Comparison of ENCODE assay signal across 11 mouse cellular contexts in genomic region chr4:97193176-97193575, GRCm38 (mm10). TPM values are rescaled to one million over a fixed set of nuclear protein-coding genes. Genes with fewer than 3 reads are reported as not detected.
DNase-seq lines count a peak whose midpoint lies in the region; ATAC-seq and TF ChIP-seq lines count a peak whose summit lies in the region.
"Had no signal": no experiment of that assay in that cellular context is flagged by ENCODE, and none has a peak within 500 bp of the region (broad histone marks: within the 10 kb centered on the region; RNA-seq: fewer than 3 reads in every experiment).

No protein-coding gene starts in this region.

- no peak overlapping the region for H3K9ac ChIP-seq in forebrain, embryonic 14.5 days (ENCODE audit: low read length)
- H3K9ac ChIP-seq in lung, postnatal 0 days (replicated peaks; ENCODE audit: low read depth), result no peak overlapping the region
- H3K9ac ChIP-seq: liver, embryonic 15.5 days had no signal

- peak; percentile 17 for DNase-seq in gastrocnemius, postnatal 25 days
- no peak for DNase-seq in gastrocnemius, postnatal 10 days
- DNase-seq in ZHBTc4 (ENCODE audit: low read depth, low spot score), result peak; percentile 2
- peak; percentile 84 for DNase-seq in forebrain, embryonic 14.5 days (ENCODE audit: low spot score)
- peak; percentile 46 for DNase-seq in lung, postnatal 0 days (ENCODE audit: low spot score)
- no peak for DNase-seq in B cell, adult 2 months
- DNase-seq in kidney, postnatal 25 days, result no peak
- DNase-seq in right cerebral cortex, adult 18-20 months, result no peak
- DNase-seq: heart, postnatal 4 days; right cerebral cortex, postnatal 14 days had no signal

- H3K4me2 ChIP-seq in forebrain, embryonic 14.5 days (ENCODE audit: low read length), result no peak overlapping the region
- no peak overlapping the region for H3K4me2 ChIP-seq in lung, postnatal 0 days (replicated peaks; ENCODE audit: low read depth, low read length)
- H3K4me2 ChIP-seq: liver, embryonic 15.5 days had no signal

- no peaks in the 10 kb centered on the region for H3K9me3 ChIP-seq in forebrain, embryonic 14.5 days (replicated peaks; ENCODE audit: control insufficient read depth, low read length)
- H3K9me3 ChIP-seq in lung, postnatal 0 days (ENCODE audit: low read length), result no peaks in the 10 kb centered on the region
- H3K9me3 ChIP-seq: liver, embryonic 15.5 days had no signal

- ATAC-seq in forebrain, embryonic 14.5 days, result peak; percentile 83
- ATAC-seq in lung, postnatal 0 days, result no peak

- TF ChIP-seq CTCF in lung, postnatal 0 days (IDR thresholded peaks at IDR 0.05), result no peak

- H3K27ac ChIP-seq in forebrain, embryonic 14.5 days (ENCODE audit: low read depth, low read length), result no peak overlapping the region
- no peak overlapping the region for H3K27ac ChIP-seq in lung, postnatal 0 days (ENCODE audit: low read length)
- H3K27ac ChIP-seq: liver, embryonic 15.5 days had no signal

- no peaks in the 10 kb centered on the region for H3K27me3 ChIP-seq in forebrain, embryonic 14.5 days (replicated peaks; ENCODE audit: control insufficient read depth, insufficient read depth, low read length)
- H3K27me3 ChIP-seq in lung, postnatal 0 days (replicated peaks; ENCODE audit: insufficient read depth, low read length), result no peaks in the 10 kb centered on the region
- H3K27me3 ChIP-seq: liver, embryonic 15.5 days had no signal

- no peaks in the 10 kb centered on the region for H3K4me1 ChIP-seq in forebrain, embryonic 14.5 days (ENCODE audit: control insufficient read depth, insufficient read depth, low read length)
- no peaks in the 10 kb centered on the region for H3K4me1 ChIP-seq in lung, postnatal 0 days (ENCODE audit: insufficient read depth, low read depth, low read length)
- H3K4me1 ChIP-seq: liver, embryonic 15.5 days had no signal

- no peaks in the 10 kb centered on the region for H3K36me3 ChIP-seq in forebrain, embryonic 14.5 days (ENCODE audit: control insufficient read depth, insufficient read depth, low read length)
- H3K36me3 ChIP-seq in lung, postnatal 0 days (ENCODE audit: insufficient read depth, low read length), result no peaks in the 10 kb centered on the region
- H3K36me3 ChIP-seq: liver, embryonic 15.5 days had no signal

- no peak overlapping the region for H3K4me3 ChIP-seq in forebrain, embryonic 14.5 days (ENCODE audit: low read depth, low read length)
- no peak overlapping the region for H3K4me3 ChIP-seq in lung, postnatal 0 days (ENCODE audit: low read depth, low read length)
- H3K4me3 ChIP-seq: liver, embryonic 15.5 days had no signal

- 7% methylated on average over 4 of the region's 4 CpGs for WGBS in forebrain, embryonic 14.5 days
- 38% methylated on average over 4 of the region's 4 CpGs for WGBS in lung, postnatal 0 days

- no peak for TF ChIP-seq EP300 in lung, postnatal 0 days (IDR thresholded peaks at IDR 0.05)

RNA-seq across cellular contexts. Expression of gene Gm10192, which starts 10.2 kb away (rescaled TPM):
- not detected for total RNA-seq in gastrocnemius, postnatal 25 days (2021)
- not detected for total RNA-seq in gastrocnemius, postnatal 10 days (2021)
- not detected in 2 replicates for polyA plus RNA-seq in forebrain, embryonic 14.5 days (2014; fragmentation: Nextera tagmentation; extraction: Ambion mirVana)
- not detected in 2 replicates for polyA plus RNA-seq in lung, postnatal 0 days (2015; fragmentation: Nextera tagmentation; extraction: Ambion mirVana)
- total RNA-seq: heart, postnatal 4 days had no signal
- polyA plus RNA-seq: liver, embryonic 15.5 days had no signal

Comparison
In these comparisons a context has a peak if more than half of its experiments do, and no peak if none do; other contexts are left out.
1. DNase-seq: peak in gastrocnemius, postnatal 25 days (single experiment), ZHBTc4 (single experiment), forebrain, embryonic 14.5 days (single experiment) and lung, postnatal 0 days (single experiment); none in gastrocnemius, postnatal 10 days (single experiment), B cell, adult 2 months (0 of 2), kidney, postnatal 25 days (0 of 2) and right cerebral cortex, adult 18-20 months (single experiment).